Mouse (Mus musculus): ENCODE results near the gene Ehbp1. TPM values are rescaled to one million over a fixed set of nuclear protein-coding genes. Genes with fewer than 3 reads are reported as not detected.

Ehbp1 gene
- polyA plus RNA-seq, 1 experiment from 2014 or later: 12.2 TPM

- H3K27me3 ChIP-seq (replicated peaks; ENCODE audit: control insufficient read depth, insufficient read depth, low read length): peaks cover 39% of the 10 kb centered on the region
- no peak overlapping the region for H3K9ac ChIP-seq (ENCODE audit: low read length)
- no peaks in the 10 kb centered on the region for H3K36me3 ChIP-seq (ENCODE audit: control insufficient read depth, insufficient read depth, low read length)
- no peak for DNase-seq (ENCODE audit: low spot score)
- no peak overlapping the region for H3K4me3 ChIP-seq (ENCODE audit: low read depth, low read length)
- H3K4me2 ChIP-seq (ENCODE audit: low read length): no peak overlapping the region
- no peaks in the 10 kb centered on the region for H3K9me3 ChIP-seq (ENCODE audit: control insufficient read depth, low read length)
- WGBS: 67% methylated on average over 1 of the region's 1 CpGs
- no peak for ATAC-seq (replicated peaks; ENCODE audit: low FRiP score, low TSS enrichment, low read depth)
- H3K4me1 ChIP-seq (replicated peaks; ENCODE audit: control insufficient read depth, insufficient read depth, low read length): no peaks in the 10 kb centered on the region
- no peak overlapping the region for H3K27ac ChIP-seq (ENCODE audit: low read depth)
These were observed 357.0 kb downstream of the Ehbp1 start for GRCm38 (mm10) chr11:21985118-21985517.

- DNase-seq (ENCODE audit: low spot score) (no peak), ATAC-seq (replicated peaks; ENCODE audit: low FRiP score, low TSS enrichment, low read depth) (no peak)
- Histone ChIP-seq H3K4me3 (ENCODE audit: low read depth, low read length) (no peak overlapping the region), H3K9ac (ENCODE audit: low read length) (no peak overlapping the region), H3K36me3 (ENCODE audit: control insufficient read depth, insufficient read depth, low read length) (no peaks in the 10 kb centered on the region), H3K27ac (ENCODE audit: low read depth) (no peak overlapping the region), H3K27me3 (replicated peaks; ENCODE audit: control insufficient read depth, insufficient read depth, low read length) (no peaks in the 10 kb centered on the region), H3K4me2 (ENCODE audit: low read length) (no peak overlapping the region), H3K9me3 (ENCODE audit: control insufficient read depth, low read length) (no peaks in the 10 kb centered on the region), H3K4me1 (replicated peaks; ENCODE audit: control insufficient read depth, insufficient read depth, low read length) (no peaks in the 10 kb centered on the region)
- 77% methylated on average over 5 of the region's 5 CpGs for WGBS
These were observed 368.0 kb downstream of the Ehbp1 start for GRCm38 (mm10) chr11:21974005-21974531.

GRCm38 (mm10) chr11:21973597-21973996 lies 368.5 kb downstream of the Ehbp1 start:
- WGBS: 75% methylated on average over 3 of the region's 3 CpGs
- ATAC-seq (replicated peaks; ENCODE audit: low FRiP score, low TSS enrichment, low read depth): no peak
- no peak overlapping the region for H3K4me3 ChIP-seq (ENCODE audit: low read depth, low read length)
- no peak overlapping the region for H3K9ac ChIP-seq (ENCODE audit: low read length)
- H3K9me3 ChIP-seq (ENCODE audit: control insufficient read depth, low read length): no peaks in the 10 kb centered on the region
- H3K4me2 ChIP-seq (ENCODE audit: low read length): no peak overlapping the region
- H3K4me1 ChIP-seq (replicated peaks; ENCODE audit: control insufficient read depth, insufficient read depth, low read length): no peaks in the 10 kb centered on the region
- DNase-seq (ENCODE audit: low spot score): no peak
- no peaks in the 10 kb centered on the region for H3K27me3 ChIP-seq (replicated peaks; ENCODE audit: control insufficient read depth, insufficient read depth, low read length)
- no peak overlapping the region for H3K27ac ChIP-seq (ENCODE audit: low read depth)
- H3K36me3 ChIP-seq (ENCODE audit: control insufficient read depth, insufficient read depth, low read length): no peaks in the 10 kb centered on the region

GRCm38 (mm10) chr11:21968922-21969321 lies 373.2 kb downstream of the Ehbp1 start:
- DNase-seq (ENCODE audit: low spot score): no peak
- H3K27me3 ChIP-seq (replicated peaks; ENCODE audit: control insufficient read depth, insufficient read depth, low read length): no peaks in the 10 kb centered on the region
- no peak overlapping the region for H3K9ac ChIP-seq (ENCODE audit: low read length)
- H3K27ac ChIP-seq (ENCODE audit: low read depth): no peak overlapping the region
- H3K9me3 ChIP-seq (ENCODE audit: control insufficient read depth, low read length): no peaks in the 10 kb centered on the region
- H3K4me3 ChIP-seq (ENCODE audit: low read depth, low read length): no peak overlapping the region
- H3K4me1 ChIP-seq (replicated peaks; ENCODE audit: control insufficient read depth, insufficient read depth, low read length): no peaks in the 10 kb centered on the region
- 89% methylated on average over 3 of the region's 3 CpGs for WGBS
- H3K4me2 ChIP-seq (ENCODE audit: low read length): no peak overlapping the region
- no peaks in the 10 kb centered on the region for H3K36me3 ChIP-seq (ENCODE audit: control insufficient read depth, insufficient read depth, low read length)
- ATAC-seq (replicated peaks; ENCODE audit: low FRiP score, low TSS enrichment, low read depth): no peak

Other genes with a start within 250 kb of the Ehbp1 start
- gene Tmem17, start 169.8 kb upstream of the Ehbp1 start, polyA plus RNA-seq (2014; fragmentation: Nextera tagmentation; extraction: Ambion mirVana): 11.7 and 12.0 TPM in 2 replicates

Data from intestine, embryonic 14.5 days (tissue).